Mouse (Mus musculus): Measurements from ENCODE around the gene Kctd20.

DNA sequence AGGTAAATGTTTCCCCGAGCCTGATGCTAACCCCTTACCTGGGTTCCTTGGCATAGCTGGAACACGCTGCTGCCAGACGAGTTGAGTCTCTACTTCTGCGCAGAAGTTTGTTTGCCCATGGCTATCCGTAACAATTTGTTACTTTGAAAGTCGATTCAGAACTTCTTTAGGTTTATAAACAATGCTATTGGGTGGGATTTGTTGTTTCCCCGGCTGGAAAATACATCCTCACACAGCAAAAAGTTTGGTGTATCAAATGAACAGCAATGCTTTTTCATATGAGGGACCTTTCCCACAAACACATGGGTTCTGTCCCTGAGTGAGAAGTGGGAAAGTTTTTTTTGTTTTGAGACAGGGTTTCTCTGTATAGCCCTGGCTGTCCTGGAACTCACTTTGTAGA lies 8.0 kb upstream of the Kctd20 start, which contains the start of gene Pxt1:
- TF ChIP-seq CTCF (IDR thresholded peaks at IDR 0.05; ENCODE audit: low read depth, low read length) = no peak
- no peak for TF ChIP-seq EP300 (IDR thresholded peaks at IDR 0.05; ENCODE audit: insufficient read depth, low read depth, low read length)
- no peak for TF ChIP-seq POLR2A (IDR thresholded peaks at IDR 0.05; ENCODE audit: insufficient read depth, low read length)

Data from ES-Bruce4 (cell line).